Mouse (Mus musculus): Measurements from ENCODE around the gene Atrnl1.

DNA sequence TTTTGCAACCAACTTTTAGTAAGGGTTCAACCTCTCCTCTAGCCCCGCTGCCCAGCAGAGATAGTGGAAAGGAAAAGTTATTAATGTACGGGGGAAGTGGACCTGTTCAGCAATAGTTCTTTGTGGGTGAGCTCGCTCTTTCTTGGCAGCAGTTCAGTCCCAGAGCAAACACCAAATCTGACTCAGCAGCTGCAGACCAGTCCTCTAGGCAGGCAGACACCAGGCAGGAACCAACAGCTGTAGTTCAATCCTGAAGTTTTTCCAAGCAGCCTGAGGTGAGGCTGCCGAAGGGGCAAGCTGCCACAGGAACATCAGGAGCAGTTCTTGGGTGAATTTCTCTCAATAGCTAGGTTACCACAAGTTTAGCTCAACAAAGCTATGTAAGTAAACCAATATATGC, 489.5 kb downstream of the Atrnl1 start:
- TF ChIP-seq CTCF (IDR thresholded peaks at IDR 0.05; ENCODE audit: extremely low read depth, insufficient read length, insufficient replicate concordance, low read depth, low read length) (no peak), POLR2A (IDR thresholded peaks at IDR 0.05; ENCODE audit: low read depth, low read length) (no peak)

Data from small intestine, adult 2 months (tissue).